Mouse (Mus musculus) liver, embryonic 11.5 days (tissue): ENCODE data around the gene Egfl6. TPM values are rescaled to one million over a fixed set of nuclear protein-coding genes. Genes with fewer than 3 reads are reported as not detected.

ENCODE experiments used
- ATAC-seq: fragments of 200-750 bp; cut with Nextera tagmentation; replicated peaks from 2 replicates; pipeline ENCODE4 v1.8.0; 2017; ENCODE audit warnings: moderate number of reproducible peaks, mild to moderate bottlenecking, moderate TSS enrichment, moderate library complexity; ENCODE audit not compliant: low FRiP score
- DNase-seq: peaks from one replicate; pipeline ENCODE4 v3.0.0-alpha.2; 2017; ENCODE audit warnings: low spot score
- H3K27ac ChIP-seq: fragments of 300-500 bp; sonication (generic); 2 replicates; pipeline ENCODE4 v1.5.1; 2014; ENCODE audit warnings: mild to moderate bottlenecking, low read depth, low read length, control low read depth
- H3K27me3 ChIP-seq: fragments of 300-500 bp; sonication (generic); replicated peaks from 2 replicates; pipeline ENCODE4 v1.6.1; 2014; ENCODE audit warnings: low read length, mixed read lengths; ENCODE audit not compliant: control insufficient read depth, insufficient read depth
- H3K36me3 ChIP-seq: fragments of 300-500 bp; sonication (generic); 2 replicates; pipeline ENCODE4 v1.6.1; 2014; ENCODE audit warnings: mild to moderate bottlenecking, low read length, moderate library complexity, mixed read lengths; ENCODE audit not compliant: control insufficient read depth, insufficient read depth
- H3K4me1 ChIP-seq: fragments of 300-500 bp; sonication (generic); replicated peaks from 2 replicates; pipeline ENCODE4 v1.6.1; 2014; ENCODE audit warnings: low read length, mixed read lengths; ENCODE audit not compliant: control insufficient read depth, insufficient read depth
- H3K4me2 ChIP-seq: fragments of 300-500 bp; sonication (generic); 2 replicates; pipeline ENCODE4 v1.6.1; 2014; ENCODE audit warnings: mild to moderate bottlenecking, control low read depth, moderate library complexity
- H3K4me3 ChIP-seq: fragments of 300-500 bp; sonication (generic); 2 replicates; pipeline ENCODE4 v1.5.1; 2014; ENCODE audit warnings: low read depth, low read length, control low read depth
- H3K9ac ChIP-seq: fragments of 300-500 bp; sonication (generic); 2 replicates; pipeline ENCODE4 v1.6.1; 2014; ENCODE audit warnings: low read depth, low read length, control low read depth
- H3K9me3 ChIP-seq: fragments of 300-500 bp; sonication (generic); 2 replicates; pipeline ENCODE4 v1.6.1; 2016; ENCODE audit warnings: low read length, inconsistent platforms, mixed read lengths; ENCODE audit not compliant: control insufficient read depth
- WGBS: fragments of 180-500 bp; shearing (Covaris S2); extraction: QIAGEN DNeasy Blood & Tissue Kit; methylation state at CpG from one replicate; pipeline ENCODE4 v1.1.7; 2014; 5-methylcytosine and 5-hydroxymethylcytosine counted together
- polyA plus RNA-seq: library from polyadenylated mRNA; unstranded; fragments of >200 nt; fragmentation: Nextera tagmentation; extraction: Ambion mirVana; gene quantifications from 2 replicates; pipeline ENCODE4 v1.2.1, GENCODE M21; 2014

The Egfl6 gene
- polyA plus RNA-seq, 1 experiment from 2014 or later = 2.3 TPM

GRCm38 (mm10) chrX:166477393-166477792 is 108.1 kb downstream of the Egfl6 start:
- H3K27ac ChIP-seq = no peak overlapping the region
- 75% methylated on average over 6 of the region's 6 CpGs for WGBS
- peak overlapping the region; percentile 12; the same call in 1 of the 2 replicates for H3K4me3 ChIP-seq
- H3K4me2 ChIP-seq = peak overlapping the region; percentile 59
- H3K9me3 ChIP-seq = no peaks in the 10 kb centered on the region
- H3K9ac ChIP-seq = no peak overlapping the region
- no peaks in the 10 kb centered on the region; the same call in 1 of the 2 replicates for H3K36me3 ChIP-seq
- no peaks in the 10 kb centered on the region for H3K4me1 ChIP-seq
- 0 out of 2 replicates have a peak, but pooled peaks cover 3% of the 10 kb centered on the region for H3K27me3 ChIP-seq
- no peak for ATAC-seq
- no peak for DNase-seq

Other genes starting within 250 kb of the Egfl6 start
- gene Trappc2, start 145.1 kb downstream of the Egfl6 start, polyA plus RNA-seq = 24.0 and 25.4 TPM in 2 replicates
- gene Ofd1, start 145.0 kb downstream of the Egfl6 start, polyA plus RNA-seq = 6.1 and 6.9 TPM in 2 replicates
- 46.2 and 46.6 TPM in 2 replicates for gene Rab9, start 105.9 kb downstream of the Egfl6 start, polyA plus RNA-seq
- 6.0 and 7.8 TPM in 2 replicates for gene Tceanc, start 67.2 kb downstream of the Egfl6 start, polyA plus RNA-seq